Mouse (Mus musculus) bone marrow macrophage, adult 2 months (primary cell): ENCODE results near the gene Sdhaf1. TPM values are rescaled to one million over a fixed set of nuclear protein-coding genes. Genes with fewer than 3 reads are reported as not detected.

Experiments
- H3K27ac ChIP-seq: 2 replicates; pipeline ENCODE4 v1.5.1; 2012; ENCODE audit warnings: low read depth, low read length; ENCODE audit not compliant: insufficient read depth
- H3K4me1 ChIP-seq: 2 replicates; pipeline ENCODE4 v1.6.1; 2012; ENCODE audit warnings: low read length; ENCODE audit not compliant: control insufficient read depth, insufficient read depth
- H3K4me3 ChIP-seq: 2 replicates; pipeline ENCODE4 v1.5.1; 2012; ENCODE audit warnings: mild to moderate bottlenecking, low read length, moderate library complexity; ENCODE audit not compliant: insufficient read depth
- CTCF ChIP-seq: IDR thresholded peaks from 2 replicates; pipeline ENCODE4 v1.5.1; 2012; ENCODE audit warnings: low read depth, mild to moderate bottlenecking, low read length, moderate library complexity
- POLR2A ChIP-seq: IDR thresholded peaks from 2 replicates; pipeline ENCODE4 v1.6.1; 2012; ENCODE audit warnings: mild to moderate bottlenecking, low read depth, low read length, borderline replicate concordance
- polyA plus RNA-seq: library from polyadenylated mRNA; stranded (reverse); fragments of >200 nt; gene quantifications from 2 replicates; pipeline ENCODE4 v1.2.4, GENCODE M21; 2012; ENCODE audit not compliant: missing spikeins, insufficient read depth, insufficient read length

Sdhaf1 gene
- polyA plus RNA-seq, 1 experiment, result 4.5 TPM

DNA sequence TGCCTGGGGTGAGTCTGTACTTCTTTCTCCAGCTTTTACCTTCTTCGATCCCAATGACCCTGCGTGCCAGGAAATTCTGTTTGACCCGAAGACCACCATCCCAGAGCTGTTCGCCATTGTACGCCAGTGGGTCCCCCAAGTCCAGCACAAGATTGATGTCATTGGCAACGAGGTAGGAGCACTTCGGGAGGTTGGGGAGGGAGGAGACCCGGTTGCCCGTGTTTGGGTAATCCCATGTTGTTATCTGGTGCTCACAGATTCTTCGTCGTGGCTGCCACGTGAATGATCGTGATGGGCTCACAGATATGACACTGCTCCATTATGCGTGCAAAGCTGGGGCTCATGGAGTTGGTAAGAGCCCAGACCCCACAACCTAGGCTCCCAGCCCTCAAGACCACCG is 26.9 kb downstream of the Sdhaf1 start:
- no peak overlapping the region for H3K4me3 ChIP-seq
- H3K4me1 ChIP-seq, result no peaks in the 10 kb centered on the region
- no peak overlapping the region for H3K27ac ChIP-seq
- TF ChIP-seq POLR2A, result no peak
- TF ChIP-seq CTCF, result no peak

- Histone ChIP-seq H3K27ac (no peak overlapping the region), H3K4me3 (no peak overlapping the region), H3K4me1 (no peaks in the 10 kb centered on the region)
- no peak for TF ChIP-seq CTCF
- TF ChIP-seq POLR2A, result no peak
These were observed 28.6 kb downstream of the Sdhaf1 start for GRCm38 (mm10) chr7:30295103-30295502.

- TF ChIP-seq CTCF (no peak), POLR2A (no peak)
- no peak overlapping the region for H3K4me3 ChIP-seq
- no peak overlapping the region for H3K27ac ChIP-seq
- H3K4me1 ChIP-seq, result no peaks in the 10 kb centered on the region
These were observed 29.4 kb downstream of the Sdhaf1 start for GRCm38 (mm10) chr7:30294296-30294695.

- H3K4me3 ChIP-seq, result no peak overlapping the region
- no peaks in the 10 kb centered on the region for H3K4me1 ChIP-seq
- no peak overlapping the region for H3K27ac ChIP-seq
- TF ChIP-seq POLR2A, result no peak
- TF ChIP-seq CTCF, result no peak
These were observed 29.9 kb downstream of the Sdhaf1 start for GRCm38 (mm10) chr7:30293795-30294194.

DNA sequence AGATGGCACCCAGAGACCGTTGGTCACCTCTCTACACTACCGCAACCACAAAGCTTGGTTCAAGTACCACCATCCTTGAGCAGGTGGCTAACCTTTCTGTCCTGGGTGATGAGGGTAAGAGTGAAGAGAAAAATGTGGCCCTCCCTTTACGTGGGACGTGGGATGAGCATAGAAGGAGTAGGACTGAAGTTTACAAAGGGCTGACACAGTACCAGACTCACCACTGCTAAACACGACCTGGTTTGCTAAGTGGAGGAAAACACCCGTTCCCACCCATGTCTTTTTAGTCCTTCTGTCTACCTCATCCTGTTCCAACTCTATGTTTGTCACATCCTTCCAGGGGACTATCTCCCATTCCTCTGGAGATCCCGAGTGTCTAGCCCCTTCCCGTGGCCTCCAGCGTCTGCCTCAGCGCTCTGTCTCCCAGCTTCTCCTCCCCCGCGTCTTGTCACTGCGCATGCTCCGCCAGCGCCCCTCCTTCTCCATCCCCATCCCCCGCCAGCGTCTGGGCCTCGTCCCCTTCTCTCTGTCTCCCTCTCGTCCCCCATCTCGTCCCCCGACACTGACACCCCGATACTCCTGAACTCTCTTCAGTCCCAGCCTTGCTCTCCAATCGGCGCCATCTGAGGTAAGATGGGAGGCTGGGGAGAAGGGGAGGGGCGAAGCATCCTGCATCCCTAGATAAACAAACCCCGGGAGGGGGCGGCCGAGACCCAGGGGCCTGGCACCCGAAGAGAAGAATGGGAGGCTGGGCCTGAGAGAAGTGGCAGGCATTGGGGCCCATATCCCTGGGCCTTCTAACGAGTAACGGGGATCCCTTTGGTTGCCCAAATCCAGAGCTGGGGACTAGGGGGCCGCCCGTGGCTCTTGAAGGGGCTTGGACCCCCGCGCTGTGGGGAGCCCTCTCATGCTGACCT is 32.2 kb downstream of the Sdhaf1 start, which contains the start of gene Clip3:
Gene Clip3 (plus strand): TSS at position 514 of the 917 bp plus-strand sequence.
- no peak for TF ChIP-seq CTCF
- TF ChIP-seq POLR2A, result no peak
- peaks cover 6% of the 10 kb centered on the region; the same call in 1 of the 2 replicates for H3K4me1 ChIP-seq
- no peak within 1 kb of the TSS for H3K27ac ChIP-seq
- H3K4me3 ChIP-seq, result no peak within 1 kb of the TSS

DNA sequence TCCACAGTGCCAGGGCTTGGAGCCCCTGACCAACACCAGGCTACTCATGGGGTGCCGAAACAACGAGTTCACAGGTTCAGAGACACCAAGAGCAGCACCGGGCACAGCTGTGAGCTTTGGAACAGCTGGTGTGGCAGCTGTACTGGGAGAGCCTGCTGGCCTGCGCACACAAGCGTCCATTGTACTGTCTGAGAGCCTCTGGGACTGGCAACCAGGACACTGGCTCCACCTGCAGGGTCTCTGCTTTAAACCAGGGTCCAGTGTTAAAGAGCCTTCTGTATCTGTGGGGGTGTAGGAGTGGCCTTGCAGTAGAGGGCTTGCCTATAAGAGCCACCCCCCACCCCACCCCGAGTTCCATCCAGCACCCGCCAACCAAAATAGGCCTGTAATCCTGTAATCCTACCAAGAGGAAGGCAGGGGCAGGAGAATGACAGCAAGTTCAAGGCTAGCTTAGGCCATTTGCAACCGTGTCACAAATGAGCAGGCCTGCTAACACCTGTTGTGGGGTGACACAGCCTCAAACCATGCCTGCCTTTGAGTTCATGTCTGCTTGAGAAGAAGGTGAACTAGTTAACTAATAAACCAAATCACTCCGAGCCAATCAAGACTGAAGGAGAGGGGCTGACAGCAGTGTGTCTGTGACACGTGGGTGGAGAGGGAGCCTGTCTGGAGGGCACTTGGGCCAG is 33.8 kb downstream of the Sdhaf1 start:
- no peak overlapping the region for H3K4me3 ChIP-seq
- H3K27ac ChIP-seq, result no peak overlapping the region
- TF ChIP-seq POLR2A (no peak), CTCF (no peak)
- peaks cover 14% of the 10 kb centered on the region for H3K4me1 ChIP-seq

- Histone ChIP-seq H3K4me3 (no peak overlapping the region), H3K4me1 (peaks cover 14% of the 10 kb centered on the region), H3K27ac (no peak overlapping the region)
- no peak for TF ChIP-seq POLR2A
- no peak for TF ChIP-seq CTCF
These were observed 34.5 kb downstream of the Sdhaf1 start for GRCm38 (mm10) chr7:30289071-30289713.

DNA sequence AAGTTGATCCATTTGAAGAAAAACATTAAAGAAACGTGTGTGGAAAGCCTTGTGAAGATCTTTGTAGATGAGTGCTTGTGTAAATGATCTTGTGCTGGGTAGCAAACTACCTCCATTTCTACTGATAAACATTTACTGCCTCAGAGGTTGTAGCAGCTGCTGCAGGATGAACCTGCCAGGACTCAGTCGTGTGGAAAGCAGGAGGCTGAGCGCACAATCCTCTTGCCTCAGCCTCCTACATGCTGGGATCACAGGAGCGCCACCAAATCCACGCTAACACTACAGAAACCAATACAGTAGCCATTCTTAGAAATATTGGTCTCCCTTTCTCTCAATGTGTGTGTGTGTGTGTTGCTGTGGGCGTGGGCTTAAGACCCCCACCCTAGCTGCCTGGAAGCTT is 35.6 kb downstream of the Sdhaf1 start:
- Histone ChIP-seq H3K27ac (no peak overlapping the region), H3K4me3 (no peak overlapping the region), H3K4me1 (peaks cover 15% of the 10 kb centered on the region)
- no peak for TF ChIP-seq CTCF
- no peak for TF ChIP-seq POLR2A

GRCm38 (mm10) chr7:30286701-30287410 is 36.8 kb downstream of the Sdhaf1 start:
- H3K4me3 ChIP-seq, result no peak overlapping the region
- H3K4me1 ChIP-seq, result peaks cover 24% of the 10 kb centered on the region
- peak overlapping the region; percentile 1; the same call in 1 of the 2 replicates for H3K27ac ChIP-seq
- no peak for TF ChIP-seq CTCF
- no peak for TF ChIP-seq POLR2A
